Mouse (Mus musculus) effector memory CD4-positive, alpha-beta T cell, adult 5 months (primary cell): ENCODE measurements around the gene Tctex1d1. TPM values are rescaled to one million over a fixed set of nuclear protein-coding genes. Genes with fewer than 3 reads are reported as not detected.

ENCODE experiments used
- polyA plus RNA-seq: library from polyadenylated mRNA; unstranded; fragments of 100-300 nt; shearing (Covaris generic); gene quantifications from one replicate; pipeline ENCODE4 v1.2.1, GENCODE M21; 2017

Gene Tctex1d1
- polyA plus RNA-seq: 1.0 TPM

GRCm38 (mm10) chr4:102978440-102978839 lies at the start of gene Tctex1d1:
TSS of gene Tctex1d1 (plus strand) at chr4:102978606.

GRCm38 (mm10) chr4:103026621-103027020 lies 48.2 kb downstream of the Tctex1d1 start, which contains the start of gene Insl5:
TSS of gene Insl5 (minus strand) at chr4:103026842.

Other genes starting within 250 kb of the Tctex1d1 start
- 8.9 TPM for gene Sgip1, start 237.3 kb upstream of the Tctex1d1 start, polyA plus RNA-seq
- gene Insl5, start 48.2 kb downstream of the Tctex1d1 start, polyA plus RNA-seq: not detected
- gene Mier1, start 135.8 kb downstream of the Tctex1d1 start, polyA plus RNA-seq: 71.8 TPM
- gene Wdr78, start 135.9 kb downstream of the Tctex1d1 start, polyA plus RNA-seq: 1.1 TPM
- gene Slc35d1, start 236.6 kb downstream of the Tctex1d1 start, polyA plus RNA-seq: 39.3 TPM